Mouse (Mus musculus) hindbrain, embryonic 13.5 days (tissue): ENCODE data around the gene 5730409E04Rik. TPM values are rescaled to one million over a fixed set of nuclear protein-coding genes. Genes with fewer than 3 reads are reported as not detected.
A peak's percentile ranks its signal among the peaks of the same experiment; 100 is the strongest.

Experiments
- ATAC-seq: fragments of 200-750 bp; cut with Nextera tagmentation; 2 replicates; pipeline ENCODE4 v1.8.0; 2017; ENCODE audit warnings: moderate TSS enrichment; ENCODE audit not compliant: low FRiP score
- H3K27ac ChIP-seq: fragments of 300-500 bp; sonication (generic); 2 replicates; pipeline ENCODE4 v1.5.1; 2015; ENCODE audit warnings: inconsistent platforms, mild to moderate bottlenecking, moderate library complexity
- H3K27me3 ChIP-seq: fragments of 300-500 bp; sonication (generic); 2 replicates; pipeline ENCODE4 v1.6.1; 2015; ENCODE audit warnings: mild to moderate bottlenecking, inconsistent platforms
- H3K36me3 ChIP-seq: fragments of 300-500 bp; sonication (generic); 2 replicates; pipeline ENCODE4 v1.6.1; 2015; ENCODE audit warnings: mild to moderate bottlenecking, inconsistent platforms
- H3K4me1 ChIP-seq: fragments of 300-500 bp; sonication (generic); replicated peaks from 2 replicates; pipeline ENCODE4 v1.6.1; 2015; ENCODE audit warnings: inconsistent platforms
- H3K4me2 ChIP-seq: fragments of 300-500 bp; sonication (generic); 2 replicates; pipeline ENCODE4 v1.6.1; 2015; ENCODE audit warnings: inconsistent platforms, mild to moderate bottlenecking, moderate library complexity
- H3K4me3 ChIP-seq: fragments of 300-500 bp; sonication (generic); 2 replicates; pipeline ENCODE4 v1.5.1; 2015; ENCODE audit warnings: mild to moderate bottlenecking, inconsistent platforms
- H3K9ac ChIP-seq: fragments of 300-500 bp; sonication (generic); 2 replicates; pipeline ENCODE4 v1.6.1; 2015; ENCODE audit warnings: mild to moderate bottlenecking, inconsistent platforms
- H3K9me3 ChIP-seq: fragments of 300-500 bp; sonication (generic); 2 replicates; pipeline ENCODE4 v1.6.1; 2016; ENCODE audit warnings: inconsistent platforms
- whole genome bisulfite sequencing: fragments of 180-500 bp; shearing (Covaris S2); methylation state at CpG from one replicate; pipeline ENCODE4 v1.1.7; 2015; 5-methylcytosine and 5-hydroxymethylcytosine counted together
- polyA plus RNA-seq: library from polyadenylated mRNA; unstranded; fragments of >200 nt; fragmentation: Nextera tagmentation; extraction: Ambion mirVana; gene quantifications from 2 replicates; pipeline ENCODE4 v1.2.1, GENCODE M21; 2015

Gene 5730409E04Rik
- polyA plus RNA-seq, result 7.9 and 9.2 TPM in 2 replicates

- H3K4me1 ChIP-seq, result no peaks in the 10 kb centered on the region; the same call in 1 of the 2 replicates
- peak within 1 kb of the TSS; percentile 71 for H3K27ac ChIP-seq
- under 1% methylated on average over 48 of the region's 48 CpGs for WGBS
- peak within 1 kb of the TSS; percentile 58 for H3K4me3 ChIP-seq
- no peaks in the 10 kb centered on the region for H3K9me3 ChIP-seq
- H3K4me2 ChIP-seq, result peak within 1 kb of the TSS; percentile 82
- H3K27me3 ChIP-seq, result peaks cover 76% of the 10 kb centered on the region
- H3K9ac ChIP-seq, result peak within 1 kb of the TSS; percentile 87
- ATAC-seq, result peak; percentile 91
- H3K36me3 ChIP-seq, result peaks cover 4% of the 10 kb centered on the region; the same call in 1 of the 2 replicates
These were observed at the start of gene 5730409E04Rik for GRCm38 (mm10) chr4:126609606-126610181. TSS of gene 5730409E04Rik (plus strand) at chr4:126609818.

GRCm38 (mm10) chr4:126563798-126564197 is 45.8 kb upstream of the 5730409E04Rik start:
- Histone ChIP-seq H3K4me2 (no peak overlapping the region), H3K4me1 (no peaks in the 10 kb centered on the region), H3K27me3 (no peaks in the 10 kb centered on the region), H3K9ac (no peak overlapping the region), H3K9me3 (no peaks in the 10 kb centered on the region), H3K27ac (no peak overlapping the region), H3K4me3 (no peak overlapping the region), H3K36me3 (peaks cover 7% of the 10 kb centered on the region; the same call in 1 of the 2 replicates)
- no peak for ATAC-seq
- WGBS, result 93% methylated on average over 6 of the region's 6 CpGs

- Histone ChIP-seq H3K9me3 (no peaks in the 10 kb centered on the region), H3K9ac (no peak overlapping the region), H3K27ac (no peak overlapping the region), H3K36me3 (peaks cover 6% of the 10 kb centered on the region), H3K4me2 (no peak overlapping the region), H3K4me3 (no peak overlapping the region), H3K27me3 (no peaks in the 10 kb centered on the region), H3K4me1 (no peaks in the 10 kb centered on the region)
- 94% methylated on average over 4 of the region's 4 CpGs for WGBS
- no peak for ATAC-seq
These were observed 42.4 kb upstream of the 5730409E04Rik start for GRCm38 (mm10) chr4:126567243-126567642.

- Histone ChIP-seq H3K36me3 (peaks cover 29% of the 10 kb centered on the region), H3K4me1 (no peaks in the 10 kb centered on the region), H3K9me3 (no peaks in the 10 kb centered on the region), H3K27me3 (no peaks in the 10 kb centered on the region), H3K4me3 (no peak overlapping the region), H3K9ac (no peak overlapping the region), H3K4me2 (no peak overlapping the region), H3K27ac (no peak overlapping the region)
- 96% methylated on average over 3 of the region's 3 CpGs for WGBS
- ATAC-seq, result no peak
These were observed 39.8 kb upstream of the 5730409E04Rik start for GRCm38 (mm10) chr4:126569783-126570182.

GRCm38 (mm10) chr4:126576281-126576680 is 33.3 kb upstream of the 5730409E04Rik start:
- Histone ChIP-seq H3K27ac (no peak overlapping the region), H3K9ac (no peak overlapping the region), H3K9me3 (no peaks in the 10 kb centered on the region), H3K4me2 (no peak overlapping the region), H3K4me1 (no peaks in the 10 kb centered on the region), H3K36me3 (peaks cover 61% of the 10 kb centered on the region), H3K4me3 (no peak overlapping the region), H3K27me3 (no peaks in the 10 kb centered on the region)
- WGBS, result 96% methylated on average over 5 of the region's 5 CpGs
- no peak for ATAC-seq

- no peak overlapping the region for H3K4me3 ChIP-seq
- no peak for ATAC-seq
- H3K4me1 ChIP-seq, result no peaks in the 10 kb centered on the region
- peaks cover 56% of the 10 kb centered on the region for H3K36me3 ChIP-seq
- no peaks in the 10 kb centered on the region for H3K9me3 ChIP-seq
- H3K9ac ChIP-seq, result no peak overlapping the region
- no peak overlapping the region for H3K4me2 ChIP-seq
- no peaks in the 10 kb centered on the region for H3K27me3 ChIP-seq
- no peak overlapping the region for H3K27ac ChIP-seq
- 96% methylated on average over 3 of the region's 3 CpGs for WGBS
These were observed 31.7 kb upstream of the 5730409E04Rik start for GRCm38 (mm10) chr4:126577920-126578319.

DNA sequence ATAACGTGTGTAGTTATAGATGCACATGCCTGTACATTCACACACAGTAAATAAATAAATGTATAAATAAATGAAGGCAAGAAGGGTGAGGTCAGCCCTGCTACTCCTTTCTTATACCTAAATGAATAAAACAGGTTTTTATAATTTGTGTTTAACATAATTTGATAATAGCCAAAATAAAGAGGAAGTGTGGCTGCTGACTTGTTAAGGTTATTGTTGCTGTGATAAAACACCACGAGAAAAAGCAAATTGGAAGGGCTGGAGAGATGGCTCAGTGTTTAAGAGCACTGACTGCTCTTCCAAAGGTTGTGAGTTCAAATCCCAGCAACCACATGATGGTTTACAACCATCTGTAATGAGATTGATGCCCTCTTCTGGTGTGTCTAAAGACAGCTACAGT is 30.5 kb upstream of the 5730409E04Rik start:
- Histone ChIP-seq H3K4me1 (no peaks in the 10 kb centered on the region), H3K36me3 (peaks cover 44% of the 10 kb centered on the region), H3K9me3 (no peaks in the 10 kb centered on the region), H3K27me3 (no peaks in the 10 kb centered on the region), H3K4me3 (no peak overlapping the region), H3K4me2 (no peak overlapping the region), H3K9ac (no peak overlapping the region), H3K27ac (no peak overlapping the region)
- ATAC-seq, result no peak
- WGBS, result 93% methylated on average over 2 of the region's 2 CpGs

DNA sequence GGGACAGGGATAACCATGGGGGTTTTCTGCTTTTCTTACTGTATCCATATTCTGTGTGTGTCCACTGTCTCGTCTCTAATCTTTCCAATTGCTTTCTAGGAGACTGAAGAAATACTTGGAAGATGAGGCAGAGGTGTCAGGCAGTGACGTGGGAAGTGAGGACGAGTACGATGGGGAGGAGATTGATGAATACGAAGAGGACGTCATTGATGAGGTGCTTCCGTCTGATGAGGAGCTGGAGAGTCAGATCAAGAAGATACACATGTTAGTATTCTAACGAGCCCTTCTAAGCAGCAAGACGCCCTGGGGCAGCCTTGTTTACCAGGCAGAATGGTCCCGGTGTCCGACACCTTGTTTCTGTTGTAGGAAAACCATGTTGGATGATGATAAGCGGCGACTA is 23.9 kb upstream of the 5730409E04Rik start:
- ATAC-seq, result no peak
- H3K36me3 ChIP-seq, result peaks cover 30% of the 10 kb centered on the region
- H3K4me3 ChIP-seq, result no peak overlapping the region
- H3K9me3 ChIP-seq, result no peaks in the 10 kb centered on the region
- WGBS, result 95% methylated on average over 13 of the region's 13 CpGs
- no peaks in the 10 kb centered on the region for H3K27me3 ChIP-seq
- H3K9ac ChIP-seq, result no peak overlapping the region
- no peaks in the 10 kb centered on the region for H3K4me1 ChIP-seq
- no peak overlapping the region for H3K27ac ChIP-seq
- no peak overlapping the region for H3K4me2 ChIP-seq

- no peak for ATAC-seq
- no peak overlapping the region for H3K27ac ChIP-seq
- H3K4me2 ChIP-seq, result no peak overlapping the region
- no peaks in the 10 kb centered on the region for H3K9me3 ChIP-seq
- 93% methylated on average over 6 of the region's 6 CpGs for WGBS
- H3K36me3 ChIP-seq, result peaks cover 9% of the 10 kb centered on the region
- H3K4me3 ChIP-seq, result no peak overlapping the region
- no peaks in the 10 kb centered on the region for H3K27me3 ChIP-seq
- H3K9ac ChIP-seq, result no peak overlapping the region
- no peaks in the 10 kb centered on the region for H3K4me1 ChIP-seq
These were observed 17.6 kb upstream of the 5730409E04Rik start for GRCm38 (mm10) chr4:126592039-126592438.

GRCm38 (mm10) chr4:126599971-126600754 is 9.5 kb upstream of the 5730409E04Rik start:
- Histone ChIP-seq H3K27ac (no peak overlapping the region), H3K36me3 (no peaks in the 10 kb centered on the region), H3K27me3 (peaks cover 60% of the 10 kb centered on the region), H3K9me3 (no peaks in the 10 kb centered on the region), H3K4me1 (peaks cover 13% of the 10 kb centered on the region), H3K4me2 (no peak overlapping the region), H3K4me3 (no peak overlapping the region), H3K9ac (no peak overlapping the region)
- ATAC-seq, result no peak
- WGBS, result 34% methylated on average over 8 of the region's 8 CpGs

DNA sequence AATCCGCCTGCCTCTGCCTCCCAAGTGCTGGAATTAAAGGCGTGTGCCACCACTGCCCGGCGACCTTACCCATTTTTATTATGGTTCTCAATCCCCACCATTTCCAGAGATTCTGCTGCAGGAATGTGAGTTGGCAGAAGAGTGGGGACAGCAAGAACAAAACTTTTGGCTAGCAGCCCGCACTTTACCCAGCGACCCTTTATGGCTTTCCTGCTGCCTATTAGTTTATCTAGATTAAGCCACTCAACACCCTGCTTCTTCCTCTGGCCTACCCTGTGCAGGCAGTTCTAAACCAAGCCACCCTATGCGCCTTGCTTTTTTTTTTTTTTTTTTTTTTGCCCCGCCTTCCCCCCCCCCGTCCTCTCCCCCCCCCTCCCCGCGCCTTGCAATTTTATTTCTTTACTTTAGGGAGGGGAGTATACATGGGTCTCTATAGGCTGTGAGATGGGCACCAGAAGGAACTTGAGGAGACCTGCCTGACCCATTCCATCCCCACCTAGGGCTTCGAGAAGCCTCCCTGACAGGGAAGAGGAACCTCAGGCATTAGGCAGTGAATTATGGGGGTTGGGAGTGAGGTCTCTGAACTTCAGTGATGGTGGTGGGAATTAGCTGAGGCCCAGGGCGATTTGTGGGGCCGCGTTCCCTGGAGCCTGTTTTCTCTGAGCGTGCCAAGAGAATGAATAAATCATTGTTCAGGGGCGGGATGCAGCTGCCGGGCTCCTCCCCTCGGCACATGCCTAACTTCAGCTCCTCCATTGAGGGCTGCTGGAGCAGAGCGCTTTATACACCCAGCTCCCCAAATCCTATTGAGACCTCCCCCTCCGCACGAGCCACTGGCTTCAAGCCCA is 7.8 kb upstream of the 5730409E04Rik start:
- H3K9ac ChIP-seq, result no peak overlapping the region
- peak overlapping the region; percentile 38 for H3K4me2 ChIP-seq
- 23% methylated on average over 21 of the region's 22 CpGs for WGBS
- H3K27me3 ChIP-seq, result peaks cover 77% of the 10 kb centered on the region
- no peaks in the 10 kb centered on the region for H3K36me3 ChIP-seq
- peak; percentile 84 for ATAC-seq
- peaks cover 13% of the 10 kb centered on the region for H3K4me1 ChIP-seq
- no peak overlapping the region for H3K4me3 ChIP-seq
- peak overlapping the region; percentile 35; the same call in 1 of the 2 replicates for H3K27ac ChIP-seq
- no peaks in the 10 kb centered on the region for H3K9me3 ChIP-seq

GRCm38 (mm10) chr4:126602445-126602762 is 7.2 kb upstream of the 5730409E04Rik start:
- Histone ChIP-seq H3K27me3 (peaks cover 78% of the 10 kb centered on the region), H3K9ac (no peak overlapping the region), H3K4me2 (peak overlapping the region; percentile 38), H3K4me1 (peaks cover 13% of the 10 kb centered on the region), H3K4me3 (no peak overlapping the region), H3K36me3 (no peaks in the 10 kb centered on the region), H3K27ac (peak overlapping the region; percentile 35; the same call in 1 of the 2 replicates), H3K9me3 (no peaks in the 10 kb centered on the region)
- ATAC-seq, result peak; percentile 63
- 5% methylated on average over 6 of the region's 6 CpGs for WGBS
